Comparison of ENCODE assay signal across 17 mouse cellular contexts in genomic region chr6:94149800-94150199, GRCm38 (mm10).
DNase-seq lines count a peak whose midpoint lies in the region; ATAC-seq lines count a peak whose summit lies in the region.
"Had no signal": no experiment of that assay in that cellular context is flagged by ENCODE, and none has a peak within 500 bp of the region (broad histone marks: within the 10 kb centered on the region; RNA-seq: fewer than 3 reads in every experiment).

No protein-coding gene starts in this region.

- H3K4me2 ChIP-seq in forebrain, embryonic 16.5 days (ENCODE audit: low read length) = no peak overlapping the region
- no peak overlapping the region for H3K4me2 ChIP-seq in forebrain, embryonic 11.5 days (ENCODE audit: low read depth, low read length, severe bottlenecking)
- H3K4me2 ChIP-seq in heart, embryonic 14.5 days (ENCODE audit: low read length) = no peak overlapping the region
- no peak overlapping the region for H3K4me2 ChIP-seq in midbrain, embryonic 14.5 days (ENCODE audit: low read length)
- no peak overlapping the region for H3K4me2 ChIP-seq in midbrain, embryonic 13.5 days (replicated peaks)
- H3K4me2 ChIP-seq: liver, embryonic 11.5 days had no signal

- no peaks in the 10 kb centered on the region for H3K27me3 ChIP-seq in forebrain, embryonic 16.5 days (replicated peaks; ENCODE audit: control insufficient read depth, insufficient read depth, low read length)
- H3K27me3 ChIP-seq in forebrain, embryonic 11.5 days (ENCODE audit: control insufficient read depth, insufficient read depth, low read length) = no peaks in the 10 kb centered on the region
- no peaks in the 10 kb centered on the region for H3K27me3 ChIP-seq in heart, embryonic 14.5 days (ENCODE audit: control insufficient read depth, insufficient read depth, low read length)
- no peaks in the 10 kb centered on the region for H3K27me3 ChIP-seq in midbrain, embryonic 14.5 days (ENCODE audit: control insufficient read depth, insufficient read depth, low read length)
- H3K27me3 ChIP-seq in midbrain, embryonic 13.5 days = no peaks in the 10 kb centered on the region

- peaks cover 4% of the 10 kb centered on the region; the same call in 1 of the 2 replicates for H3K4me1 ChIP-seq in forebrain, embryonic 16.5 days (replicated peaks; ENCODE audit: control insufficient read depth, insufficient read depth, low read length)
- H3K4me1 ChIP-seq in forebrain, embryonic 11.5 days (replicated peaks; ENCODE audit: control insufficient read depth, insufficient read depth, low read length) = peaks cover 2% of the 10 kb centered on the region; the same call in 1 of the 2 replicates
- peaks cover 15 to 58% of the 10 kb centered on the region in 2 experiments for H3K4me1 ChIP-seq in heart, embryonic 14.5 days (ENCODE audit: control insufficient read depth in 2 of 2, insufficient read depth in 2 of 2, low read length in 2 of 2)
- 0 out of 2 replicates have a peak, but pooled peaks cover 5% of the 10 kb centered on the region for H3K4me1 ChIP-seq in midbrain, embryonic 14.5 days (ENCODE audit: control insufficient read depth, insufficient read depth, low read length)
- peaks cover 8% of the 10 kb centered on the region for H3K4me1 ChIP-seq in midbrain, embryonic 13.5 days (replicated peaks)

- no peak overlapping the region for H3K4me3 ChIP-seq in forebrain, embryonic 16.5 days (replicated peaks; ENCODE audit: low read length)
- H3K4me3 ChIP-seq in forebrain, embryonic 11.5 days (ENCODE audit: low read depth, low read length) = no peak overlapping the region
- no peak overlapping the region for H3K4me3 ChIP-seq in heart, embryonic 14.5 days (ENCODE audit: control insufficient read depth in 1 of 2, insufficient read depth in 1 of 2, low read depth in 1 of 2, low read length in 2 of 2)
- H3K4me3 ChIP-seq in midbrain, embryonic 14.5 days (replicated peaks; ENCODE audit: low read depth, low read length) = no peak overlapping the region
- H3K4me3 ChIP-seq in midbrain, embryonic 13.5 days (replicated peaks) = no peak overlapping the region
- H3K4me3 ChIP-seq: embryonic facial prominence, embryonic 10.5 days; midbrain, embryonic 10.5 days had no signal

- H3K9ac ChIP-seq in forebrain, embryonic 16.5 days (replicated peaks; ENCODE audit: low read depth, low read length) = no peak overlapping the region
- no peak overlapping the region for H3K9ac ChIP-seq in forebrain, embryonic 11.5 days (ENCODE audit: low read length)
- 0 out of 2 replicates have a peak overlapping the region, but pooled peaks have one; percentile 25 for H3K9ac ChIP-seq in heart, embryonic 14.5 days (ENCODE audit: low read length)
- H3K9ac ChIP-seq in midbrain, embryonic 14.5 days (replicated peaks; ENCODE audit: low read length) = no peak overlapping the region
- H3K9ac ChIP-seq in midbrain, embryonic 13.5 days (replicated peaks) = no peak overlapping the region

- peak; percentile 59; the same call in 1 of the 2 replicates for ATAC-seq in forebrain, embryonic 16.5 days
- ATAC-seq in forebrain, embryonic 11.5 days (replicated peaks; ENCODE audit: low FRiP score) = no peak
- no peak for ATAC-seq in heart, embryonic 14.5 days (ENCODE audit: insufficient number of reproducible peaks, insufficient read depth, low FRiP score, low read depth)
- no peak for ATAC-seq in midbrain, embryonic 14.5 days (ENCODE audit: low FRiP score, low TSS enrichment)
- ATAC-seq in midbrain, embryonic 13.5 days = no peak

- DNase-seq in forebrain, embryonic 11.5 days (ENCODE audit: low spot score) = no peak
- no peak for DNase-seq in heart, adult 9 months (ENCODE audit: low spot score in 2 of 2)
- peak; percentile 24 for DNase-seq in midbrain, embryonic 14.5 days
- DNase-seq in retina, embryonic 14.5 days (ENCODE audit: low spot score) = peak; percentile 35
- DNase-seq in thymus, postnatal 36 days = no peak
- DNase-seq: adrenal gland, adult 8-10 months; cerebellum, adult 18-20 months; heart, postnatal 36 days; lung, adult 2 months; lung, postnatal 36 days; thymus, adult 18-20 months had no signal

- no peaks in the 10 kb centered on the region for H3K9me3 ChIP-seq in forebrain, embryonic 16.5 days (ENCODE audit: control insufficient read depth, low read length)
- H3K9me3 ChIP-seq in forebrain, embryonic 11.5 days (ENCODE audit: control insufficient read depth, low read length) = no peaks in the 10 kb centered on the region
- no peaks in the 10 kb centered on the region for H3K9me3 ChIP-seq in heart, embryonic 14.5 days (ENCODE audit: control insufficient read depth, low read length)
- no peaks in the 10 kb centered on the region for H3K9me3 ChIP-seq in midbrain, embryonic 14.5 days (ENCODE audit: control insufficient read depth, low read length)
- H3K9me3 ChIP-seq in midbrain, embryonic 13.5 days = no peaks in the 10 kb centered on the region
- H3K9me3 ChIP-seq: embryonic facial prominence, embryonic 10.5 days; midbrain, embryonic 10.5 days had no signal

- no peak overlapping the region for H3K27ac ChIP-seq in forebrain, embryonic 16.5 days (ENCODE audit: low read length)
- H3K27ac ChIP-seq in forebrain, embryonic 11.5 days (ENCODE audit: low read depth, low read length) = no peak overlapping the region
- H3K27ac ChIP-seq in heart, embryonic 14.5 days (replicated peaks in 1 of 2; ENCODE audit: control insufficient read depth in 1 of 2, insufficient read depth in 1 of 2, low read depth in 2 of 2, low read length in 2 of 2) = peak overlapping the region; percentile 7 to 25; a peak in 3 of 4 replicates
- no peak overlapping the region for H3K27ac ChIP-seq in midbrain, embryonic 14.5 days (replicated peaks; ENCODE audit: low read depth, low read length)
- H3K27ac ChIP-seq in midbrain, embryonic 13.5 days = no peak overlapping the region
- H3K27ac ChIP-seq: embryonic facial prominence, embryonic 10.5 days; midbrain, embryonic 10.5 days had no signal

- no peaks in the 10 kb centered on the region for H3K36me3 ChIP-seq in forebrain, embryonic 16.5 days (ENCODE audit: control insufficient read depth, insufficient read depth)
- H3K36me3 ChIP-seq in forebrain, embryonic 11.5 days (ENCODE audit: control insufficient read depth, insufficient read depth, low read length) = no peaks in the 10 kb centered on the region
- no peaks in the 10 kb centered on the region for H3K36me3 ChIP-seq in heart, embryonic 14.5 days (ENCODE audit: control insufficient read depth, insufficient read depth, low read length)
- no peaks in the 10 kb centered on the region for H3K36me3 ChIP-seq in midbrain, embryonic 14.5 days (ENCODE audit: control insufficient read depth, insufficient read depth, low read length)
- no peaks in the 10 kb centered on the region for H3K36me3 ChIP-seq in midbrain, embryonic 13.5 days
- H3K36me3 ChIP-seq: embryonic facial prominence, embryonic 10.5 days; midbrain, embryonic 10.5 days had no signal

- WGBS in forebrain, embryonic 16.5 days = 52% methylated on average over 2 of the region's 2 CpGs
- 70% methylated on average over 2 of the region's 2 CpGs for WGBS in forebrain, embryonic 11.5 days
- 31% methylated on average over 2 of the region's 2 CpGs for WGBS in heart, embryonic 14.5 days
- 58% methylated on average over 2 of the region's 2 CpGs for WGBS in midbrain, embryonic 14.5 days
- WGBS in midbrain, embryonic 13.5 days = 70% methylated on average over 2 of the region's 2 CpGs

Comparison
In these comparisons a context has a peak if more than half of its experiments do, and no peak if none do; other contexts are left out.
1. H3K27ac ChIP-seq: peak in heart, embryonic 14.5 days (2 of 2); none in forebrain, embryonic 16.5 days (single experiment), forebrain, embryonic 11.5 days (single experiment), midbrain, embryonic 14.5 days (single experiment) and midbrain, embryonic 13.5 days (single experiment).
2. DNase-seq: peak in midbrain, embryonic 14.5 days (single experiment) and retina, embryonic 14.5 days (single experiment); none in forebrain, embryonic 11.5 days (single experiment), heart, adult 9 months (0 of 2) and thymus, postnatal 36 days (0 of 2).